8 mouse cellular contexts compared by ENCODE assay signal in the genomic region with DNA sequence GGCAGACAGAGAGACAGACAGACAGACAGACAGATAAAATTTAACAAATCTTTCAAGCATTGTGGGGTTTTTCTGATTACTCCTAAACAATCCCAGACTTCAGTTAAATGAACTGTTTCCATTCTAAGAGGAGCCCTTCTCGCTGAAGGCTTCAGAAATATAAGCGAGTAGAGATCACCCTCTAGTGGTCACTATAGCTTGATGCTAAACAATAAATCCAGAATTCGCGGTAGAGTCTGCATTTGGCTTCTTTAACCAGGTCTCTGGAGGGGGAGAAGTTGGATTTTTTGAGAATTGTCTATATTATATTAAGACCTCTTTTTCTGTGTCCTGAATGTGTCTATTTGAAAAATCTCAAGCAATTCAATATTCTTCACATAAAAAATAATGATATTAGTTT. TPM values are rescaled to one million over a fixed set of nuclear protein-coding genes. Genes with fewer than 3 reads are reported as not detected.
DNase-seq lines count a peak whose midpoint lies in the region; ATAC-seq and TF ChIP-seq lines count a peak whose summit lies in the region.
"Had no signal": no experiment of that assay in that cellular context is flagged by ENCODE, and none has a peak within 500 bp of the region (broad histone marks: within the 10 kb centered on the region; RNA-seq: fewer than 3 reads in every experiment).

No protein-coding gene starts in this region.

- peak; percentile 39 for DNase-seq in layer of hippocampus, adult 9-10 months (ENCODE audit: low spot score)
- no peak for DNase-seq in layer of hippocampus, postnatal 25 days (ENCODE audit: extremely low spot score in 1 of 2, low spot score in 1 of 2)
- DNase-seq in ES-CJ7 (ENCODE audit: low read depth, low spot score) = peak; percentile 68
- DNase-seq in brain, embryonic 14.5 days (ENCODE audit: low read depth) = peak; percentile 90
- peak; percentile 88 for DNase-seq in hindbrain, embryonic 14.5 days (ENCODE audit: low spot score)
- no peak for DNase-seq in testis, postnatal 10 days (ENCODE audit: low spot score)

- peak; percentile 57; the same call in 1 of the 2 replicates for TF ChIP-seq CTCF in brain, embryonic 14.5 days (IDR thresholded peaks at IDR 0.05; ENCODE audit: borderline replicate concordance, extremely low read depth, insufficient read depth, insufficient read length)

- H3K4me1 ChIP-seq in hindbrain, embryonic 14.5 days (replicated peaks; ENCODE audit: control insufficient read depth, insufficient read depth, low read length) = no peaks in the 10 kb centered on the region
- no peaks in the 10 kb centered on the region for H3K4me1 ChIP-seq in neural tube, embryonic 15.5 days

- H3K9ac ChIP-seq in hindbrain, embryonic 14.5 days = no peak overlapping the region
- no peak overlapping the region for H3K9ac ChIP-seq in neural tube, embryonic 15.5 days (replicated peaks)

- no peaks in the 10 kb centered on the region for H3K36me3 ChIP-seq in hindbrain, embryonic 14.5 days (replicated peaks; ENCODE audit: control insufficient read depth, insufficient read depth)
- no peaks in the 10 kb centered on the region for H3K36me3 ChIP-seq in neural tube, embryonic 15.5 days

- peak; percentile 71; the same call in 1 of the 2 replicates for ATAC-seq in hindbrain, embryonic 14.5 days (ENCODE audit: low FRiP score)
- ATAC-seq in neural tube, embryonic 15.5 days (ENCODE audit: low FRiP score) = peak; percentile 76; the same call in 1 of the 2 replicates

- no peak overlapping the region for H3K27ac ChIP-seq in hindbrain, embryonic 14.5 days
- H3K27ac ChIP-seq in neural tube, embryonic 15.5 days (replicated peaks) = no peak overlapping the region

- WGBS in hindbrain, embryonic 14.5 days = 0% methylated on average over 4 of the region's 4 CpGs
- 2% methylated on average over 4 of the region's 4 CpGs for WGBS in neural tube, embryonic 15.5 days

- no peaks in the 10 kb centered on the region for H3K9me3 ChIP-seq in hindbrain, embryonic 14.5 days (ENCODE audit: control insufficient read depth, low read length)
- H3K9me3 ChIP-seq in neural tube, embryonic 15.5 days (replicated peaks) = no peaks in the 10 kb centered on the region

- no peaks in the 10 kb centered on the region for H3K27me3 ChIP-seq in hindbrain, embryonic 14.5 days (ENCODE audit: control insufficient read depth, insufficient read depth, low read length)
- H3K27me3 ChIP-seq in neural tube, embryonic 15.5 days (replicated peaks) = no peaks in the 10 kb centered on the region

- no peak for TF ChIP-seq POLR2A in brain, embryonic 14.5 days (IDR thresholded peaks at IDR 0.05; ENCODE audit: borderline replicate concordance, extremely low read depth, insufficient read depth, insufficient read length, poor library complexity, severe bottlenecking)

- no peak overlapping the region for H3K4me3 ChIP-seq in hindbrain, embryonic 14.5 days (replicated peaks; ENCODE audit: low read length)
- H3K4me3 ChIP-seq in neural tube, embryonic 15.5 days (replicated peaks) = no peak overlapping the region
- H3K4me3 ChIP-seq: erythroblast, embryonic 14.5 days had no signal

- H3K4me2 ChIP-seq in hindbrain, embryonic 14.5 days (replicated peaks) = no peak overlapping the region
- no peak overlapping the region for H3K4me2 ChIP-seq in neural tube, embryonic 15.5 days

RNA-seq across cellular contexts. Expression of a gene that starts 50.4 kb away (rescaled TPM):
- 1 to 10 TPM; 8.5 to 9.3 TPM for total RNA-seq in layer of hippocampus, postnatal 25 days (2021)
- polyA plus RNA-seq in brain, embryonic 14.5 days (2012; rRNA removed) = 5.9 and 6.2 TPM in 2 replicates
- 9.6 and 10.2 TPM in 2 replicates for polyA plus RNA-seq in hindbrain, embryonic 14.5 days (2014; fragmentation: Nextera tagmentation; extraction: Ambion mirVana)
- polyA plus RNA-seq in neural tube, embryonic 15.5 days (2015; fragmentation: Nextera tagmentation; extraction: Ambion mirVana) = 9.6 and 10.2 TPM in 2 replicates
- polyA plus RNA-seq: erythroblast, embryonic 14.5 days had no signal

RNA-seq across cellular contexts. Expression of a gene that starts 51.5 kb away (rescaled TPM):
- total RNA-seq in layer of hippocampus, postnatal 25 days (2021) = 10 to 100 TPM; 11.0 to 12.2 TPM
- polyA plus RNA-seq in brain, embryonic 14.5 days (2012; rRNA removed) = 23.7 and 24.7 TPM in 2 replicates
- 15.6 and 17.7 TPM in 2 replicates for polyA plus RNA-seq in hindbrain, embryonic 14.5 days (2014; fragmentation: Nextera tagmentation; extraction: Ambion mirVana)
- 14.1 and 14.6 TPM in 2 replicates for polyA plus RNA-seq in neural tube, embryonic 15.5 days (2015; fragmentation: Nextera tagmentation; extraction: Ambion mirVana)

Comparison
In these comparisons a context has a peak if more than half of its experiments do, and no peak if none do; other contexts are left out.
1. DNase-seq: peak in layer of hippocampus, adult 9-10 months (single experiment), ES-CJ7 (single experiment), brain, embryonic 14.5 days (single experiment) and hindbrain, embryonic 14.5 days (single experiment); none in layer of hippocampus, postnatal 25 days (0 of 2) and testis, postnatal 10 days (single experiment).